Mouse (Mus musculus): ENCODE data around the gene BC004004.

Gene BC004004

DNA sequence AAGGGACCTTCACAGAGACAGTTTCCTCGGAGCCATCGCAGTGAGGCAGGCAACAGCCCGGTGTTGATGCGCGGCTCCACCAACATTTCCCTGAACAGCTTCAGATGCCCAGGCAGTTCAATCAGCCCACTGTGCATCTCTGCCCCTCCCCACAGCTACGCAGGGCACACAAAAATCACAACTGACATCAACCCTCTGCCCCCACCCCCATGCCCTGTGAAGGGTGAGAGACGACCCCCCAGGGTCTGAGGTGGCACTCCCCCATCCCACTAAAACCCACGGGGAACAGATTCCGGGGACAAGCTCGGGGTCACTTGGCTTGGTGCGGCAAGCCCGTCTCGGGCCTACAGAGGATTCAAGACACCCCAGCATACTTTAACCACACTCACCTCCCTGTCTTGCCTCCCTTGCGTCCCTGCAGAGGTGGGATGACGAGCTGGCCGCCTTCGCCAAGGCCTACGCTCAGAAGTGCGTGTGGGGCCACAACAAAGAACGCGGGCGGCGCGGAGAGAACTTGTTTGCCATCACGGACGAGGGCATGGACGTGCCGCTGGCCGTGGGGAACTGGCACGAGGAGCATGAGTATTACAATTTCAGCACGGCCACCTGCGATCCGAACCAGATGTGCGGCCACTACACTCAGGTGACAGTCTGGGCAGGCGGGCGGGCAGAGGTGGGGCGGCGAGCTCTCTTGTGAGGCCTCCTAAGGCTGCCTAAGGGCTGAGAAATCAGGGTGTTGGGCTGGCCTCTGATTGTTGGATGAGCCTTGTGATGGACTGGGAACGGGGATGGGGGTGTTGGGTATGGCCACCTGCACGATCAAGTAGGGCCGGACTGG lies 53.4 kb downstream of the BC004004 start:
- no peak for DNase-seq (ENCODE audit: low read depth, low spot score)

DNA sequence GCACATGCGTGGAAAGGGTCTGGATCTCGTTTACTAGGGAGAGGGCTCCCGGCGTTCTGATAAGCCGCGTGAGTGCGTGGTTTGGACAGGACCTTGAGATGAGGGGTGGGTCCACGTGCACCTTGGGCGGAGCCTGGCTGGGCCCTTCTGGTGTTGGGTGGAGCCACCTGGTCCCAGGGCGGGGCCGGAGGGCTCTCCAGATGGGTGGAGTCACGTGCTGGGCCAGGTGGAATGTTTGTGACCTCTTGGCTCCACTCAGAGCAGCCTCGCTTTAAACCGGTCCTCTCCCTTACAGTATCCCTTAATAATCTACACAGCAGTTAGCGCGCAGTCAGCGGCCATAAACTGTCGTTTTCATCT lies 54.0 kb downstream of the BC004004 start:
- DNase-seq (ENCODE audit: low read depth, low spot score): no peak

DNA sequence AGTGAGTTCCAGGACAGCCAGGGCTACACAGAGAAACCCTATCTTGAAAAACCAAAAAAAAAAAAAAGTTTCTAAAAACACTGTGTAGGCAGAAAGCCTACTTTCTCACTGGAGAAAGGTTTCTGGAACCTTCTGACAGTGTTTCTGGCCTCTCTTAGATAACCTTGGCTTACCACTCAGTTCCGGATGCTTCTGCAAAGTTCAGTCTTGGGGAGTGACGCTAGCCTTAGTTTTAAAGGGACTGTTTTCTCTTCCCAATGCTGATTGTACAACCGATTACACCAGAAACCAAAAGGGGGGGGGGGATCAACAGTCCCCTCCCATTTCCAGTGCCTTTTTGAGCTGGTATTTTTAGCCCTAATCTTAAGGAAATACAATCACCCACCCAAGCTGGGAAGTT lies 55.0 kb downstream of the BC004004 start:
- no peak for DNase-seq (ENCODE audit: low read depth, low spot score)

DNA sequence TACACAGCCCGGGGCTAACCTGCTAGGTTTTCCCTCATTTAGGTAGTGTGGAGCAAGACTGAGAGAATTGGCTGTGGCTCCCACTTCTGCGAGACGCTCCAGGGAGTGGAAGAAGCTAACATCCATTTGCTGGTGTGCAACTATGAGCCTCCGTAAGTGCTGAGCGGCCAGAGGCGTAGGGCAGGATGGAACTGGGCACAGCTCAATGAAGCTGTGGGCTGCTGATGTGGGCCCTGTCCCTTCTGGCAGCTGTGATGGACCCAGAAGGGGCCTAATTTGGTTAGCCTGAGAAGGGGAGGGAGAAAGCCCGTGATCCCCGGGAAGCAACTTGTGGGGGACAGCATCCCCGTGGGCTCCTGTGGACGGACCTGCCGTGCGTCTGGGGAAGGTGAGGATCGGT lies 57.2 kb downstream of the BC004004 start:
- no peak for DNase-seq (ENCODE audit: low read depth, low spot score)

DNA sequence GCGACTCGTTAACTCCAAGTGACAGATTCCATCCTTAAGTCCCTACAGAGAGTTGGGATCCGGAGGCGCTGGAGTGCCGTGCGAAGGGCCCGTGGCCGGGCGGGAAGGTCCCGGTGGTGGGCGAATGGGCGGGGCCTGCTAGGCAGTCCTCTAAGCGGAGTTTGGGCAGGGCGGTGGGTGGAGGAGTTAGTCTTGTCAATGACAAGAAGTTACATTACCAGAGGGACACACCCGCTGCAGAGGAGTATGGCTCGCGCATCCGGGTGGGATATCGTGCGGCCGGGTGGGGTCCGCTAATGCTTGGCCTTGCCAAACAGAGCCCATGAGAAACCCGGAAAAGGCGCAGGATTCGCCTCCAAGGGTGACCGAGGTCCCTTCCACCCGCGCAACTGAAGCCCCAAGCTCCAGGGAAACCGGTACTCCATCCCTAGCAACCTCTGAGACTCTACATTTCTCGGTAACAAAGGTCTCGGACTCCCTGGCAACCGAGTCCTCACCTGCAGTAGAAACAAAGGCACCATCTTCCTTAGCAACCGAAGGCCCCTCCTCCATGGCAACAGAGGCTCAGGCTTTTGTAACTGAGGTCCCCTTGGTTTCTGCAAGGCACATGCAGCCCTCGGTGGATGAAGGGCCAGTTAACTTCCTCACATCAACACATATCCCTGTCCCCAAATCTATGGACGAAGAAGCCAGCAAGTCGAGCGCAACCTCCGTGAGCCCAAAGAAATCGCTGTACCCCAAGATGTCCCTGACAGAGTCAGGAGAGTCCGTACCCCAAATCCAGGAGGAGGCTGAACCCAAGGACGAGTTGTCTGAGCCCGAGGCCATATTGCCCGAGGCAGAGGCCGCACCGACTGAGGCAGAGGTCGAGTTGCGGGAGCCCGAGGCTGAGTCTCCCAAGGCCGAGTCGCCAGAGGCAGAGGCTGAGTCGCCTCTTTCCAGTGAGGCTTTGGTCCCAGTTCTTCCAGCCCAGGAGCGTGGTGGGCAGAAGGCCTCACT lies 58.2 kb downstream of the BC004004 start:
- no peak for DNase-seq (ENCODE audit: low read depth, low spot score)

DNA sequence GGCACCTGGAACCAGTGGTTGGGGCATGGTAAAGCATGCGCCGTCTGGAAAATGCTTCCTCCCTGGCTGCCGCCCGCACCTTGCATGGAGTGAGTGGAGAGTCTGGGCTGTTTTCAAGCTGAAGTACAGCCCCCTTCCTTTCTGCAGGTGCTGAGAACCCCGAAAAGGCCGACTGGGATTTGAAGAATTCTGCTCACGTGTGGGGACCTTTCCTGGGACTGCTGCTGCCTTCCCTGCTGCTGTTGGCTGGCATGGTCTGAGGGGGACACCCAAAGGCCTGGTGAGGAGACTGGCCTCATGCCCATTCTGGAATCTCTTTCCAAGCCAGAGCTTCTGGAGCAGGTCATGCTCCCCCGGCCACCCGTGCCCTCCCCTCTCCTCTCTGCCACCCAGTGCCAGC lies 59.1 kb downstream of the BC004004 start:
- no peak for DNase-seq (ENCODE audit: low read depth, low spot score)

DNA sequence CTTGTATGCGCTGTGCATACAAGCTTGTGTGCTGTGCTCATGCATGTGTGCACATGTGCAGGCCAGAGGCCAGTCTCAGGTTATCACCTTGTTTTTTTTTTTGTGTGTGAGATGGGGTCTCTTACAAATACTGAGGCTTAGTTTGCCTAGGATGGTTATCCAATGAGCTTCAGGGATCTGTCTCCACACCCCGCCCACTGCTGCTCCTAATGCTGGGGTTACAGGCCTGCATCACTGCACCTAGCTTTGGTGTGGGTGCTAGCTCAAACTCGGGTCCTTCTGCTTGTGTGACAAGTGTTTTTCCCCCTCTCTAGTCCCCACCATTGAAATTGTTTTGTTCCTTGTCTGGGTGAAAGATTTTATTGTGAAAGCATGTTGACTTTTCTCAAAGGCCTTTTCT lies 61.6 kb downstream of the BC004004 start:
- DNase-seq (ENCODE audit: low read depth, low spot score): no peak

DNA sequence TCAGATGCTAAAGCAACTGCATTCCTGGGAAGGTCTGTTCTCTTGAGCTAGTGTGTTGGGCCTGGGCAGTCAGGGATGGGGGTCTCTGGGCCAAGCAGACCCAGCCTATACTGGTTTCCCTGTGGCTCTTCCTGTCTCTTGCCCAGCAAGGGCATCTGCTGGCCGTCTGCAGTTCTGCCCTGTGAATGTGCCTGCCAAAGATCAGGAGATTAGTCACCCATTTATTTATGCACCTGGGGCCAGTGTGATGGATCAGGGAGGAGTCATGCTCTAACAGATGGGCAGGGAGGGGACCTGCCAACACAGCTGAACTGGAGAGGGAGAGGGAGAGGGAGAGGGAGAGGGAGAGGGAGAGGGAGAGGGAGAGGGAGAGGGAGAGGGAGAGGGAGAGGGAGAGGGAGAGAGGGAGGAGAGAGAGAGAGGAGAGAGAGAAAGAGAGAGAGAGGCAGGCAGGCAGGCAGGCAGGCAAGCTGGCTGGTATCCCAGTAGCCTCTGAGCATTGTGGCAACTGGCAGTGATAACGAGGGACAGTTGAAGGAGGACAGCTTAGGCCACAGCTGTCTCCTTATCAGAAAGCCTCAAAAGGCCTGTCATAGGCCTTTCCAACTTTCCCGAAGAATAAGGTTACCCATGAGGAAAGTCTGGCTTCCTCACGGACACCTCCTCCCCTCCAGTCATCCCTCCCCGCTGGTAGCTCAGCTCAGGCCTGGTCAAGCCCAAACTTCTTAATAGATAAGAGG lies 62.3 kb downstream of the BC004004 start:
- DNase-seq (ENCODE audit: low read depth, low spot score): no peak

DNA sequence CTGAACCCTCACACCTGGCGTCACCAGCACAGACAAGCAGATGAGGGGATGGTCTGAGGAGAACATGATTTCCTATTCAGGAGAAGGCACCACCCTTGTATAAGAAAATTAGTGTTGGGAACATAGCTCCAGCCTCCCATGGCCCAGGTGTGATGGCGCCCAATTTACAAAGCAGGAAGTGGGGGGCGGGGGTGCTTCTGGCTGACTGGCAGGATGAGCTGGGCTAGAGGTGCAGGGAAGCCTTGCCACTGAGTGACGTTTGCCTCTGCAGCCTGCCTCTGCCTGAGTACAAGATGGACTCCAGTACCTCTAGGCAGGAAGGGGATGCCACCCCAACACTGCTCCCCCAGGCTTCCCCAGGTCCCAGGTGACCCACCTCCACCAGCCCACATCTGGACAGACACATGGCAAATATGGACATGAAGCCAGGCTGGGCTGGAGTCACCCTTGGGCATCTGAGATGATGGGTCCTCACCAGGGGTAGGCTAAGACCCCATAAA lies 63.6 kb downstream of the BC004004 start:
- no peak for DNase-seq (ENCODE audit: low read depth, low spot score)

DNA sequence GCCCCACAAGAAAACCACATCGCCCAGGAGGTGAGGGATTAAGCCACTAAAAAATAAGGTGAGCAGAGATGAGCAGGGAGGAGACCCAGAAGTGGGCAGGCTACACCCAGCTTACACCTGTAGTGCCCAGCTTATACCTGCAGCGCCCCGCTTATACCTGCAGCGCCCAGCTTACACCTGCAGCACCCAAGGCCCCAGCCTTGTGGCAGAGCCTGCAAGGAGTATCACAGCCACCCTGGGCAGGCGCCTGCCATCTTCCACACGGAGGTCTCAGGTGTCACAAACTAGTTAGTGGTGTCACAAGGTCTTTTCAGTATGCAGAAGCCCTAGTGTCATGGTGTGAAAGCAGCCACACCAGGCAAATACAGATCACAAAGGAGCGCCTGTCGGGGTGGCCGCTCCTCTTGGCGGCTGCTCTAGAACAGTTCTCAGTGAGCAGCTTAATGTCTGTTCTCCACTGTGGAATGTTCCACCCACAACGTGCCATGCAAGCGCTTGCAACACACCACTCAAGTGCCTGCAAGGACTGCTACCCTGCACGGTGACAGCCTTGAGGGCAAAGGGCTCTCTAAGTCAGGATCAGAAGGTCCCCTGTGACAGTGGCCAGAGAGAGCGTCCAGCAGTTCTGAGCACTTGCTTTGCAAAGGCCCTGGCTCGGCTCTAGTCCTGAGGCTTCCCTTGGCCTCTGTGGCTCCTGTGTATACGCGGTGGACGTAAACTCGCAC lies 67.8 kb downstream of the BC004004 start:
- DNase-seq (ENCODE audit: low read depth, low spot score): no peak

DNA sequence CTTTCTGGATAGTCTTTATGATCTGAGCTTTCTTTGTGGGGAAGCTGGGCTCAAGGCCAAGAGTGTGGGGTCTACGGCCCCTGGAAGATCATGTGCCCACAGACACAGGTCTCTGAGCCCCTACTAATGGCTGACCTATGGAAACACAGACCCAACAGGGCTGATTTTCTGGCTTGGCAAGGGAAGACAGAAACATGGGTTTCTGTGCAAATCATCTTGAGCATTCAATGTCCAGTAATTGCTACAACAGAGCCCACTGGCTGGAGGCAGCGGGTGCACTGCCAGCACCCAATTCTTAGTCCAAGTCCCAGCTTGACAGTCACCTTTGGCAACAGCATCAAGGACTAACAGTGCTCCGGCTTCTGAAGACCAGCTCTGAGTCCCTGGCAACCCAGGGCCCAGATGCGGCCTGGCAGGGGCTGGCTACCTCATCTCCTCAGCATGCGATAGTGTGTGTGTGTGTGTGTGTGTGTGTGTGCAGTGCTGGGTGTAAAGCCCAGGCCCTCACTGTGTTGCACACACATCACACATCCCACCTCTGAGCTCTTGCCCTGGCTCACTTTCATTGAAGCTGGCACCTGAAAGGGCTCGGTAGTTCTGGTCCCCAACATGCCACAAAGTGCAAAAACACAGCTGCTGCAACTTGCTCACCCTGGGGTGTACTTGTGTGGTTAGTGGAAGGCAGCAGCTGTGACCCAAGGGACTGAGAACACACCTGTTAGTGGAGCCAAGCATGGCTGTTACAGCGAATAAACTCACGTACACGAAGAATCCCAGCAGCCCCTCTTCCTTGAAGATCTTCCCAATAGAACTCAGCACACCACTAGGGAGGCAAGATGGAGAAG lies 69.6 kb downstream of the BC004004 start:
- no peak for DNase-seq (ENCODE audit: low read depth, low spot score)

DNA sequence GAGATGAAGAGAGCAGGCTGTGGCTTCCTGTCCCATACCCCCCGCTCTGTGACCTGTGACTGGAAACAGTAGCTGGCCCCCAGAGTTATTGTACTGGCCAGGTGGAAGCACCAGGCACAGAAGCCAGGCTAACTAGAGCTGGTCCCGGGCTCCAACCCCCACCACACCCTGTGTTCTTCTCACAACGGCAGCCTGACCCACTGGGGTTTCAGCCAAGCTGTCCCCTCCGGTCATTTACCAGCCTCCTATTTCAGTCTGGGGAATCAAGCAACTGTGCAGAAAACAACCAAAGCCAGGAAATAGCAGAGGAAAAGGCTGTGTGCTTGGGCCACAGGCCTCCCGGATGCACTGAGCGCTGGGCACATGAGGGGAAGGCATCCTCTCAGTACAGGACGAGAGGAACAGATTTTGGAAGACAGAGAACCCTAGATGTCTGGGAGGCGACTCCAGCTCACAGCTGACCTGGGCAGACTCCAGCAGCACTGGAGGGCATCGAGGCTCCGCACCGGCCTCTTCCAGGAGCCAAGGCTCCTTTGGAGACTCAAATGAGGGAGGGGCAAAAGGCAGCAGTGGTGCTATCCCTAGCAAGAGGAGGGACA lies 70.7 kb downstream of the BC004004 start:
- DNase-seq (ENCODE audit: low read depth, low spot score): no peak

DNA sequence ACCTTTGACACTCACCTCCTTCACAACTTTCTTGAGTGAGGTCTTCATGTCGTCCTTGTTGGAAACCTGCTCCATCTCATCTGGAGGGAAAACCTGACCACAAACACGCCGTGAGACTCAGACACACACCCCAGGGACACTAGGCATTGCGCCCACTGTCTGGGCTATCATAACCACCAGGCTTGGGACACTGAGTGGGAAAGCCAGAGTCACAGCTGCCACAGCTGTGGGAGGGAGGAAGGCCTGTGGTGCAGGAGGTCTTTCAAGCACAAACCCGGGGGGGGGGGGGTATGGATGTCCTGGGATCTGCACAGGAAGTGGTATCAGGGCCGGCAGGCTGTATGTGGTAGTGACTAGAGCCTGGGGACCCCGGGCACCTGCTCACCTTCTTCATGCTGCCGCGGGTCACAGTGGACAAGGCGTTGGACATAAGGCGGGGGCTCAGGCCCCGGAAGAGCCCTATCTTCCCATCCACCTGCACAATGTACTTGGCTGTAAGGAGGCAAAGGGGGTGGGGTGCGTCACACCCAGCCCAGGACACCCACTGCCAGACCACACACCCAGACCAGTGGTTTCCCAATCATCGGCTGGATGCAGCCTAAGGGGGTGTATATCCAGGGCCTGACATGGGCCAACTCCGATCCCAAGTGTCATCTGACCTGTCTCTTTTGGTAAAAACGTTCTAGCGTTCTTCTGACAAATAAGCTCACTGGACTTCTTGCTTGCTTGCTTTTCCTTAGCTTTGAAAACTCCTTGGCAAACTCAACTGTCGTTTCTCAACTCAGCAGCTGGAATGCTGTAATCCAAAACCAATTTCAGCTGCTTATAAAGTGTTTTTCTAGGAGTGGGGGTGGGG lies 72.0 kb downstream of the BC004004 start:
- no peak for DNase-seq (ENCODE audit: low read depth, low spot score)

DNA sequence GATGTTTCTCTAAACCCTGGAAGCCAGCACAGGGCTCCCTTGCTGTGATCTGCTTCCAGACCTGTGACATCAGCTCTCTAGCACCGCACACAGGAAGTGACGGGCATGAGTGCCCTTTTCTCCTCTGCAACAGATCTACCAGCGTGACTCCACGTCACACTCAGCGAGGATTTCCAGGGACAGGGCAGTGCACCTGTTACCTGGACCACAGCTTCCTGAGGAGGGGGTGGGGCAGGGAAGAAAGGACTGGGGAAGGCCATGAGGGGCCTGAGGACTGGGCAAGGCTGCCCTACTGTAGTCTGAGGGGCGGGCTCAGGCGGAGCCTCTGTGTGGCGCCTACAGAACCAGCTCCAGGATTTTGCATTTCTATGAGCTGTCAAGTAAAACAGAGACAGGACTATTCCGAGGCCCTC lies 73.0 kb downstream of the BC004004 start:
- no peak for DNase-seq (ENCODE audit: low read depth, low spot score)

DNA sequence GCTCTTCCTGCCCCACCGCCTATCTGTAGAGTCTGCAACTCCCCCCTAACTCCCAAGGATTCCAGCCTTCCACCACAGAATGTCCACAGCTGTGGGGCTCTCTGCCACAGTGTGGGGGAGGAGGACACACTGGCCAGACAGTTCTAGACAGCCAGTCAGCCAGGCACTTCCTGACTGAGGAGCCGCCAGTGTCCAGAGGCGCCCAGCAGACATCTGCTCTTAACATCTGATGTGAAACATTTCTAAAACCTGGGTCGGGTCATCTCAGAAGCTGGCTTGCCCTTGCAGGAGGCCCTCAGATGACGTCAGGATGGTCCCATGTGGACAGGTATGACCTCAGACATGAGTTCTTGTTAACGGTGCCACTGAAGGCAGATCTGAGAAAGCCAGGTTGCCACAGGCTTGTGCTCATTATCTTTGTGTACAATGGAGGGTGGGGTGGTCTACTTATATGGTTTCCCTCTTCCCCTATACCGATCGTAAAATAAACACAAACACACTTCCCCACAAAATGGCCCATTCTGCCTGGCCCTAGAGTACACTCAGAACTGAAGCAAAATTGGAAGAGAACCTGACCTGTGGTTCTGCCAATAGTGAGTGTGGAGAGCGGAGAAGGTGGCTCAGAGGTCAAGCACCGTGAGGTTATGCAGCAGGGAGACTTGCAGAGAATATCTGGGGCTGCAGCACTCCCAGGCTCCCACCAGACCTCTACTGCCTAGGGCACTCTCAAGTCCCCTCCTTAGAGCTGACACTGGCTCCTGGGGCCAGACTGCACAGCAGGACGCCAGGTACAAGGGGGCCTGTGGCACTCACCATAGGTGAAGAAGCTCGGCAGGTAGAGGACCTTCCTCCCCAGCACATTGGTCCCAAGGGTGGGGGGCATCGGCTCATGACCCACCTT lies 73.7 kb downstream of the BC004004 start:
- no peak for DNase-seq (ENCODE audit: low read depth, low spot score)

DNA sequence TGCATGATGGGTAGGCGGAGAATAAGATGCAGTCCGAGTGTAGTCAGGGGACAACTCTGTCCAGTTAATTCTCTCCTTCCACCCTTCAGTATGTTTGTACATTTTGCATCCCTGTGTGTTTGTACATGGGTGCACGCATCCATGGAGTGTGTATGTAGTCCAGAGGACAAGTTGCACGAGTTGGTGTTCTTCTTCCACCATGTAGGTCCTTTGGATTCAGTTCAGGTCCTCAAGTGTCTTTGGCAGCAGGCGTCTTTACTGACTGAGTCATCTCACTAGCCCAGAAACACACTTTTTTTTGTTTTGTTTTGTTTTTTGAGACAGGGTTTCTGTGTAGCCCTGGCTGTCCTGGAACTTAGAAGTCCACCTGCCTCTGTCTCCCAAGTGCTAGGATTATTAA lies 74.7 kb downstream of the BC004004 start:
- no peak for DNase-seq (ENCODE audit: low read depth, low spot score)

DNA sequence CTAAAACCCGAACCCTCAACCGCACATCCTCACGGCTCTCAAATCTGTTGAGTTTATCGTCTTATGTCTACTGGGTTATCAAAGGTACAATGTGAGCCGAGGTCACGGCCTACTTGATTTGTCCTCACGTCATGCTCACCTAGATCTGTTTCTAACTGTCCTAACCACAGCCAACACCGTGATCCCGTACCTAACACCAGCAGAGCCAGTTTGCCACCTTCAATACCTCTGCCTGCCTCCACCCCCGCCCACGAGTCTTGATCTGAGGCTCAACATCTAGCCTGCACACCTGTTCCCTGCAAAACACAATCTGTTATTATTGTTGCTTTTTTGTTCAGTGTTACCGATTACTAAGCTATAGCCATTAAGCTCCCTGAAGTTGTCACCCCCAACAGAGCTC lies 76.7 kb downstream of the BC004004 start:
- DNase-seq (ENCODE audit: low read depth, low spot score): no peak

Measured in retina, adult 2 months (tissue).